Mouse (Mus musculus) cortical plate, adult 2 months (tissue): ENCODE results near the gene Gm42742.

Experiments
- CTCF ChIP-seq: fragments of 200-500 bp; IDR thresholded peaks from 2 replicates; pipeline ENCODE4 v1.5.1; 2011; ENCODE audit warnings: mild to moderate bottlenecking, control low read depth, low read length; ENCODE audit not compliant: insufficient read depth; ENCODE audit errors: extremely low read depth
- POLR2A ChIP-seq: fragments of 200-500 bp; IDR thresholded peaks from 2 replicates; pipeline ENCODE4 v1.6.1; 2011; ENCODE audit warnings: mild to moderate bottlenecking, low read length, control low read depth; ENCODE audit not compliant: insufficient read depth; ENCODE audit errors: extremely low read depth

- TF ChIP-seq CTCF (no peak), POLR2A (no peak)
Measured at GRCm38 (mm10) chr7:127017950-127018345, 2.9 kb downstream of the Gm42742 start.
